Mouse (Mus musculus) intestine, embryonic 14.5 days (tissue): ENCODE data around the gene 1600002K03Rik. TPM values are rescaled to one million over a fixed set of nuclear protein-coding genes. Genes with fewer than 3 reads are reported as not detected.
A peak's percentile ranks its signal among the peaks of the same experiment; 100 is the strongest.

Experiments used
- ATAC-seq: fragments of 200-750 bp; cut with Nextera tagmentation; replicated peaks from 2 replicates; pipeline ENCODE4 v1.8.0; 2017; ENCODE audit warnings: low read depth, moderate number of reproducible peaks, moderate TSS enrichment, moderate library complexity; ENCODE audit not compliant: low FRiP score, low TSS enrichment
- DNase-seq: peaks from one replicate; pipeline ENCODE4 v3.0.0-alpha.2; 2018; ENCODE audit warnings: low spot score
- H3K27ac ChIP-seq: fragments of 300-500 bp; sonication (generic); 2 replicates; pipeline ENCODE4 v1.5.1; 2014; ENCODE audit warnings: low read depth, mild to moderate bottlenecking, control low read depth
- H3K27me3 ChIP-seq: fragments of 300-500 bp; sonication (generic); replicated peaks from 2 replicates; pipeline ENCODE4 v1.6.1; 2014; ENCODE audit warnings: low read length, control low read depth; ENCODE audit not compliant: control insufficient read depth, insufficient read depth
- H3K36me3 ChIP-seq: fragments of 300-500 bp; sonication (generic); 2 replicates; pipeline ENCODE4 v1.6.1; 2014; ENCODE audit warnings: low read length, control low read depth; ENCODE audit not compliant: control insufficient read depth, insufficient read depth
- H3K4me1 ChIP-seq: fragments of 300-500 bp; sonication (generic); replicated peaks from 2 replicates; pipeline ENCODE4 v1.6.1; 2014; ENCODE audit warnings: low read length, control low read depth, mixed read lengths; ENCODE audit not compliant: control insufficient read depth, insufficient read depth
- H3K4me2 ChIP-seq: fragments of 300-500 bp; sonication (generic); 2 replicates; pipeline ENCODE4 v1.6.1; 2014; ENCODE audit warnings: low read length
- H3K4me3 ChIP-seq: fragments of 300-500 bp; sonication (generic); 2 replicates; pipeline ENCODE4 v1.5.1; 2014; ENCODE audit warnings: low read depth, low read length, control low read depth, mixed read lengths
- H3K9ac ChIP-seq: fragments of 300-500 bp; sonication (generic); 2 replicates; pipeline ENCODE4 v1.6.1; 2014; ENCODE audit warnings: mild to moderate bottlenecking, low read length
- H3K9me3 ChIP-seq: fragments of 300-500 bp; sonication (generic); 2 replicates; pipeline ENCODE4 v1.6.1; 2016; ENCODE audit warnings: low read length, control low read depth; ENCODE audit not compliant: control insufficient read depth
- WGBS: fragments of 180-500 bp; shearing (Covaris S2); extraction: QIAGEN DNeasy Blood & Tissue Kit; methylation state at CpG from one replicate; pipeline ENCODE4 v1.1.7; 2014; 5-methylcytosine and 5-hydroxymethylcytosine counted together
- polyA plus RNA-seq: library from polyadenylated mRNA; unstranded; fragments of >200 nt; fragmentation: Nextera tagmentation; extraction: Ambion mirVana; gene quantifications from 2 replicates; pipeline ENCODE4 v1.2.1, GENCODE M21; 2014

1600002K03Rik gene
- polyA plus RNA-seq, 1 experiment from 2014 or later: 16.7 TPM

DNA sequence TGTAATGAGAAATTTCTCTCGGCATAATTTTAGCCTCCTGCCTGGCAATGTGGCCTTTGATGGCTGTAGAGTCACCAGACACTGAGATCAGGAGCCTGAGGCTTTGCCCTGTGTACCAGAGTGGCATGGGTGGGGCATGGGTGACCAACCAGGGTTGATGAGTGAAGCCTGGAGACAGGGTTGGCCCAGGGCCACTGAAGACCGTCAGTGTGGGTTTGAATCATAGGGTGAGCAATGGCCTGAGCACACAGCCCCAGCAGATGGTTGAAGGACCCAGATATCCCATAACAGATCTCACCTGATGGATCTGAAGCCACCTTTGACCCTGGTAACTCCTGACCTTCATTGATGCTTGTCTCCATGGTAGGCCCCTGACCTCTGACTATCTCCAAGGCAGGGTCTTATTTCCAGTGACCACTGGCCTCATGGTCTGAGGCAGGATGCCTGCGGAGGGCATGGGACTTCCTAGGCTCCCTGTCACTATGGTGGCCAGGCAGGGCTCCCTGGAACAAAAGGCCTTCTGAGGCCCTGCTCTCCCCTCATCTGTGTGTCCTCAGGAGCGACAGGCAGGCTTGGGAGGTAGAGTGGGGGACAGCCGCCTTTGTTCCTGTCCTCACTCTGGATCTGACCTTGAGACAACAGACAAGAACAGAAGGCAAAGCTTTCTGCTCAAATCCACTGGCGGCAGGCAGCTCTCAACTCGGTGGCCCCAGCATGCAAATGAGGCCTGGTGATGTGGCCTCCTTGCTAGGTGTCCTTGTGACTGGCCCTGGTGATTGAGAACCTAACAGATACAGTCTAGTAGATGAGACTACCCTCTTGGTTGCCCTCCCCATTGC, 4.9 kb downstream of the 1600002K03Rik start:
- WGBS: 79% methylated on average over 7 of the region's 7 CpGs
- H3K27me3 ChIP-seq: no peaks in the 10 kb centered on the region
- no peak overlapping the region for H3K9ac ChIP-seq
- no peak for DNase-seq
- no peak overlapping the region for H3K4me2 ChIP-seq
- no peak overlapping the region for H3K4me3 ChIP-seq
- H3K4me1 ChIP-seq: peaks cover 14% of the 10 kb centered on the region
- H3K9me3 ChIP-seq: no peaks in the 10 kb centered on the region
- ATAC-seq: no peak
- H3K36me3 ChIP-seq: peaks cover 4% of the 10 kb centered on the region
- H3K27ac ChIP-seq: no peak overlapping the region

GRCm38 (mm10) chr10:80179068-80180051, 6.6 kb downstream of the 1600002K03Rik start, which contains the start of gene Efna2:
Gene Efna2, plus strand, starts transcription at chr10:80179482.
- DNase-seq (no peak), ATAC-seq (peak; percentile 44)
- Histone ChIP-seq H3K36me3 (peaks cover 10% of the 10 kb centered on the region), H3K4me2 (peak within 1 kb of the TSS; percentile 71), H3K4me3 (peak within 1 kb of the TSS; percentile 70), H3K9me3 (no peaks in the 10 kb centered on the region), H3K4me1 (peaks cover 14% of the 10 kb centered on the region), H3K9ac (peak within 1 kb of the TSS; percentile 83), H3K27me3 (no peaks in the 10 kb centered on the region), H3K27ac (peak within 1 kb of the TSS; percentile 54)
- 1% methylated on average over 94 of the region's 106 CpGs for whole genome bisulfite sequencing

- DNase-seq (no peak), ATAC-seq (no peak)
- peaks cover 14% of the 10 kb centered on the region for H3K4me1 ChIP-seq
- peak overlapping the region; percentile 70 for H3K4me3 ChIP-seq
- peak overlapping the region; percentile 83 for H3K9ac ChIP-seq
- peak overlapping the region; percentile 71 for H3K4me2 ChIP-seq
- no peak overlapping the region for H3K27ac ChIP-seq
- no peaks in the 10 kb centered on the region for H3K9me3 ChIP-seq
- peaks cover 10% of the 10 kb centered on the region for H3K36me3 ChIP-seq
- WGBS: 39% methylated on average over 6 of the region's 6 CpGs
- no peaks in the 10 kb centered on the region for H3K27me3 ChIP-seq
Measured at GRCm38 (mm10) chr10:80180288-80180687, 7.5 kb downstream of the 1600002K03Rik start.

DNA sequence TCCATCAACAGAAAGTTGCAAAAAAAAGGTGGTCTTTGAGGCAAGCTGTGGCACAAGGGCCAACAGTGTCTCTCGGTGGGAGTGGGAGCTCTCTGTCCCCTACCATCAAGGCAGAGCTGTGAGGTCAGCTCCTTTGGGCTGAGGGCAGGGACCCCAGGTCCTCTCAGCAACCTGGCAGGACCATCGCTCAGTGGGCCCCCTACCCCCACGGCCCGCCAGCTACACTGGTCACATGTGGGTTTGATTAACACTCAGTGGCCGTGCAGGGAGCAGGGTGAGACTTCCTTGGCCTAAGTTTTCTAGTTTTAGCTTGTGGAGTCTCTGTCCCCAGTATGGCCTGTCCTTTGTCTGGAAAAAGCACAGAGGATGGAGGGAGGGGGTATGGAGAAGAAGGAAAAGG, 8.1 kb downstream of the 1600002K03Rik start:
- no peaks in the 10 kb centered on the region for H3K27me3 ChIP-seq
- peaks cover 14% of the 10 kb centered on the region for H3K4me1 ChIP-seq
- WGBS: 35% methylated on average over 5 of the region's 5 CpGs
- peak overlapping the region; percentile 83 for H3K9ac ChIP-seq
- DNase-seq (no peak), ATAC-seq (no peak)
- H3K9me3 ChIP-seq: no peaks in the 10 kb centered on the region
- peak overlapping the region; percentile 71 for H3K4me2 ChIP-seq
- no peak overlapping the region for H3K27ac ChIP-seq
- H3K4me3 ChIP-seq: peak overlapping the region; percentile 70
- peaks cover 10% of the 10 kb centered on the region for H3K36me3 ChIP-seq

DNA sequence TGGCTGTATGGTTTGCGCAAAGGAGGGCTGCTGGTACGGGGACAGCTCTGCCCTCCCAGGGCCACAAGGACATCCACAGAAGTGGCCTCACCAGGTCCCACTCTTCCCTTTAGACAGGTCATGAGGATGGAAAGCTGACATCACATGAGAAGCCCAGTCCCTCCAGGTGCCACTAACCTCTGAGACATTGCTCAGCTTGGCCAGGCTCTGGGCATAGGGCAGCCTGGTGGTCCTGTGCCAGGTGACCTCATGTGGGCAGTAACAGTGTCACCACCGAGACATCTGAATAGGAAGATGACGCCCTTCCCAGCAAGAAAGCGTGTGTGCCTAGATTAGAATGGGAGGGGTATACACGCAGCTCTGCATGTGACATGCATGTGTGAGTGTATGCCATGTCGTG, 9.8 kb downstream of the 1600002K03Rik start:
- Histone ChIP-seq H3K9ac (no peak overlapping the region), H3K4me2 (no peak overlapping the region), H3K27me3 (no peaks in the 10 kb centered on the region), H3K36me3 (peaks cover 18% of the 10 kb centered on the region), H3K9me3 (no peaks in the 10 kb centered on the region), H3K4me3 (no peak overlapping the region), H3K4me1 (peaks cover 14% of the 10 kb centered on the region), H3K27ac (no peak overlapping the region)
- no peak for DNase-seq
- ATAC-seq: no peak
- 89% methylated on average over 7 of the region's 7 CpGs for WGBS

DNA sequence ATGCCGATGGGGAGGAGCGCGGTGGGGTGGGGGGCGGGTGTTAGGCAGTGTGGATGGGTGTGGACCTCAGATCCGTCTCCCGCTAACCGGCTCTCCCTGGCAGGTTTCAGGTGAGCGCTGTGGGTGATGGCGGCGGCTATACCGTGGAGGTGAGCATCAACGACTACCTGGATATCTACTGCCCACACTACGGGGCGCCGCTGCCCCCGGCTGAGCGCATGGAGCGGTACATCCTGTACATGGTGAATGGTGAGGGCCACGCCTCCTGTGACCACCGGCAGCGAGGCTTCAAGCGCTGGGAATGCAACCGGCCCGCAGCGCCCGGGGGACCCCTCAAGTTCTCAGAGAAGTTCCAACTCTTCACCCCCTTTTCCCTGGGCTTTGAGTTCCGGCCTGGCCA, 13.9 kb downstream of the 1600002K03Rik start:
- Histone ChIP-seq H3K27ac (no peak overlapping the region), H3K4me2 (no peak overlapping the region), H3K36me3 (peaks cover 36% of the 10 kb centered on the region), H3K9ac (no peak overlapping the region), H3K9me3 (no peaks in the 10 kb centered on the region), H3K4me1 (peaks cover 7% of the 10 kb centered on the region; the same call in 1 of the 2 replicates), H3K27me3 (peaks cover 26% of the 10 kb centered on the region), H3K4me3 (no peak overlapping the region)
- 51% methylated on average over 27 of the region's 27 CpGs for WGBS
- DNase-seq (no peak), ATAC-seq (no peak)

- peaks cover 32% of the 10 kb centered on the region for H3K27me3 ChIP-seq
- H3K4me1 ChIP-seq: peaks cover 7% of the 10 kb centered on the region; the same call in 1 of the 2 replicates
- H3K9ac ChIP-seq: no peak overlapping the region
- ATAC-seq (no peak), DNase-seq (no peak)
- H3K36me3 ChIP-seq: peaks cover 31% of the 10 kb centered on the region
- H3K4me3 ChIP-seq: no peak overlapping the region
- no peak overlapping the region for H3K27ac ChIP-seq
- no peak overlapping the region for H3K4me2 ChIP-seq
- no peaks in the 10 kb centered on the region for H3K9me3 ChIP-seq
- 90% methylated on average over 10 of the region's 10 CpGs for WGBS
Measured at GRCm38 (mm10) chr10:80187739-80188138, 15.0 kb downstream of the 1600002K03Rik start.

DNA sequence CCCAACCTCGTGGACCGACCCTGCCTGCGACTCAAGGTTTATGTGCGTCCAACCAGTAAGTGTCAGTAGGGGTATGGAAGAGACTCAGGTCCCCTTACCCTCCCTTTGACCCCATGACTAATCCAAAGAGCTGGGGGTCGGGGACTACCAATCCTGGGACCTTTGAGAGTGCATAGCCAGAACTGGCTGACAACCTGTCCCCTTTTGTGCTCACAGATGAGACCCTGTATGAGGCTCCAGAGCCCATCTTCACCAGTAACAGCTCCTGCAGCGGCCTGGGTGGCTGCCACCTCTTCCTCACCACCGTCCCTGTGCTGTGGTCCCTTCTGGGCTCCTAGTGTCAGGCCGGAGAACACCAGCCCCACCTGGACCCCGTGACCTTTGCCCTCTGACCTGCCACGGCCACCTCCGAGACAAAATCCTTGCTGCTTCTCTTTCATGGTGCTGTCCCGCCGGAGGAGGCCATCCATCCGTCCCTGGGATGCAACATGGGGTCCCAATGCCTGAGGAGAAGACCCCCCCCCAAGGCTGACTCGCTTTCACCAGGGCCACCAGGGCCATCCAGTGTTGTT, 15.8 kb downstream of the 1600002K03Rik start:
- H3K27ac ChIP-seq: no peak overlapping the region
- ATAC-seq (no peak), DNase-seq (no peak)
- no peaks in the 10 kb centered on the region for H3K9me3 ChIP-seq
- H3K4me3 ChIP-seq: no peak overlapping the region
- H3K4me2 ChIP-seq: no peak overlapping the region
- H3K9ac ChIP-seq: no peak overlapping the region
- H3K4me1 ChIP-seq: peaks cover 7% of the 10 kb centered on the region; the same call in 1 of the 2 replicates
- peaks cover 26% of the 10 kb centered on the region for H3K36me3 ChIP-seq
- WGBS: 82% methylated on average over 15 of the region's 15 CpGs
- peaks cover 32% of the 10 kb centered on the region for H3K27me3 ChIP-seq
